Mouse (Mus musculus): ENCODE measurements around the gene Serpina3k. TPM values are rescaled to one million over a fixed set of nuclear protein-coding genes. Genes with fewer than 3 reads are reported as not detected.
"Not testable (repeated sequence)": the region's sequence is repeated elsewhere in the genome, so short reads cannot be mapped to it uniquely, and the experiment has no call there.

Gene Serpina3k
- polyA plus RNA-seq, 2 experiments, result not detected

DNA sequence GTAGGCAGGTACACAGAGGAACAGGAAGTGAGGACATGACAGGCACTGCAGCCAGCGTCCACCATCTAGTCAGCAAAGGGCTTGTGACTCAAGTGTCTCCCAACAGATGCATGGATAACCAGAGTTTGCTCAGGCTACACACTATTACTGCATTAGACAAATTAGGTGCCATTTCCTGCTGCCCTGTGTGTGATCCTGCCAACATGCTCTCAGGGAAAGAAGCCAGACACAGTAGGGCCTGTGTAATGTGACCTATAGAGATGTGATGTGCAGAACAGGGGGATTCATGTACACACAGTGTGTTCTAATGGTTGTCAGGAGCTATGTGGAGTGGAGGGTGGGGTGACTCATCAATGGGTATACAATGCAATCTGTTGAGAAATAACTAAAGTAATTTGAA lies 15.8 kb upstream of the Serpina3k start:
- Histone ChIP-seq H3K27me3 (ENCODE audit: control insufficient read depth, insufficient read depth, low read length) (no peaks in the 10 kb centered on the region), H3K4me2 (replicated peaks; ENCODE audit: low read depth, low read length, severe bottlenecking) (no peak overlapping the region), H3K9me3 (ENCODE audit: control insufficient read depth, low read length) (no peaks in the 10 kb centered on the region), H3K36me3 (ENCODE audit: control insufficient read depth, insufficient read depth, low read length) (no peaks in the 10 kb centered on the region), H3K27ac (replicated peaks; ENCODE audit: low read depth, low read length) (no peak overlapping the region), H3K4me1 (ENCODE audit: control insufficient read depth, insufficient read depth, low read length) (no peaks in the 10 kb centered on the region), H3K9ac (ENCODE audit: low read depth, low read length, severe bottlenecking) (no peak overlapping the region), H3K4me3 (replicated peaks; ENCODE audit: low read length) (no peak overlapping the region)
- DNase-seq (ENCODE audit: low spot score), result no peak
- WGBS, result 35% methylated on average over 1 of the region's 1 CpGs
- TF ChIP-seq POLR2A (IDR thresholded peaks at IDR 0.05; ENCODE audit: borderline replicate concordance, extremely low read depth, insufficient read depth, insufficient read length), result no peak
- no peak for ATAC-seq (ENCODE audit: low FRiP score, low read depth)

DNA sequence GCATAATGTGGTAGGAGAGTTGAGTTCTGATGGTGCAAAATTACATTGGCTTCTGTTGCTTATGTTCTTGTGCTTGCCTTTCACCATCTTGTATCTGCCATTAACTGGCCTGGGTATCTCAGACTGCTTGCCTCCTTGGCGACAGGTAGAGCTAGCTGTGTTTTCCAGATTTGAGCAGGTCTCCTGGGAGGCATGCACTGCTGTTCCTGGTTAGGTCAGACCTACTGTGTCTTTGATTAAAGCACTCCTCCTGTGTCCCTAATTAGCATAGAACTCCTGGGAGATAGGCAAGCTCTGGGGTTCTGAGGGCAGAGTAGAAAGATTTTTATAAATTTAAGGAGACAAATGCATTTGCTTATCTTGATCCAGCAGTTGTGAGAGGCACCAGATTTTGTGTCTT lies 6.6 kb upstream of the Serpina3k start:
- no peak for DNase-seq (ENCODE audit: low spot score)
- H3K9ac ChIP-seq (ENCODE audit: low read depth, low read length, severe bottlenecking), result no peak overlapping the region
- no peaks in the 10 kb centered on the region for H3K9me3 ChIP-seq (ENCODE audit: control insufficient read depth, low read length)
- H3K4me2 ChIP-seq (replicated peaks; ENCODE audit: low read depth, low read length, severe bottlenecking), result no peak overlapping the region
- no peak overlapping the region for H3K27ac ChIP-seq (replicated peaks; ENCODE audit: low read depth, low read length)
- no peaks in the 10 kb centered on the region for H3K27me3 ChIP-seq (ENCODE audit: control insufficient read depth, insufficient read depth, low read length)
- H3K36me3 ChIP-seq (ENCODE audit: control insufficient read depth, insufficient read depth, low read length), result no peaks in the 10 kb centered on the region
- no peak overlapping the region for H3K4me3 ChIP-seq (replicated peaks; ENCODE audit: low read length)
- no peak for TF ChIP-seq POLR2A (IDR thresholded peaks at IDR 0.05; ENCODE audit: borderline replicate concordance, extremely low read depth, insufficient read depth, insufficient read length)
- H3K4me1 ChIP-seq (ENCODE audit: control insufficient read depth, insufficient read depth, low read length), result no peaks in the 10 kb centered on the region
- no peak for ATAC-seq (ENCODE audit: low FRiP score, low read depth)
- WGBS, result 38% methylated on average over 1 of the region's 1 CpGs

- DNase-seq (ENCODE audit: low spot score); H3K4me1 ChIP-seq (ENCODE audit: control insufficient read depth, insufficient read depth, low read length); H3K27ac ChIP-seq (replicated peaks; ENCODE audit: low read depth, low read length); H3K27me3 ChIP-seq (ENCODE audit: control insufficient read depth, insufficient read depth, low read length); H3K4me2 ChIP-seq (replicated peaks; ENCODE audit: low read depth, low read length, severe bottlenecking); H3K36me3 ChIP-seq (ENCODE audit: control insufficient read depth, insufficient read depth, low read length); H3K9ac ChIP-seq (ENCODE audit: low read depth, low read length, severe bottlenecking); H3K4me3 ChIP-seq (replicated peaks; ENCODE audit: low read length); H3K9me3 ChIP-seq (ENCODE audit: control insufficient read depth, low read length); ATAC-seq (ENCODE audit: low FRiP score, low read depth): not testable (repeated sequence)
Observed at GRCm38 (mm10) chr12:104336873-104337272, 1.4 kb upstream of the Serpina3k start.

DNA sequence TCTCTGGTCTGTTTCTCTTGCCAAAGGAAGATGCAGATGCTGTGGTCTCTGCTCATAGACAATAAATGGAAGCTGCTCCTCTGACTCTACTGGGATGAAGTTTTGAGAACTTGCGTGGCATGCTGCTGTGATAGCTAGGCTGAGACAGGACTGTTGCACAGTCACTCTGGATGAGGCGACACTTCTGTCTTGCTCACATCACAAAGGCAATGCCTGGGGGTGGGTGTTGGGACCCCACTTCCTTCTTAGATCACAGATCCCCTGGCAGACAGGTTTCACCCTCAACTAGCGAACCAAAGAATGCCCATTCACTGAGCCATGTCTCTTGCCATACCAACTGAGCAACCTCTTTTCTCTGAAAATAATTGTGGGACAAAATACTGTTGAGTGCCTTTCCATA lies 419 bp downstream of the Serpina3k start:
- no peak overlapping the region for H3K4me2 ChIP-seq (replicated peaks; ENCODE audit: low read depth, low read length, severe bottlenecking)
- no peaks in the 10 kb centered on the region for H3K36me3 ChIP-seq (ENCODE audit: control insufficient read depth, insufficient read depth, low read length)
- no peak overlapping the region for H3K27ac ChIP-seq (replicated peaks; ENCODE audit: low read depth, low read length)
- H3K4me1 ChIP-seq (ENCODE audit: control insufficient read depth, insufficient read depth, low read length), result no peaks in the 10 kb centered on the region
- 85% methylated on average over 3 of the region's 3 CpGs for WGBS
- TF ChIP-seq POLR2A (IDR thresholded peaks at IDR 0.05; ENCODE audit: borderline replicate concordance, extremely low read depth, insufficient read depth, insufficient read length), result no peak
- no peak for ATAC-seq (ENCODE audit: low FRiP score, low read depth)
- H3K9ac ChIP-seq (ENCODE audit: low read depth, low read length, severe bottlenecking), result no peak overlapping the region
- H3K27me3 ChIP-seq (ENCODE audit: control insufficient read depth, insufficient read depth, low read length), result no peaks in the 10 kb centered on the region
- H3K9me3 ChIP-seq (ENCODE audit: control insufficient read depth, low read length), result no peaks in the 10 kb centered on the region
- no peak for DNase-seq (ENCODE audit: low spot score)
- H3K4me3 ChIP-seq (replicated peaks; ENCODE audit: low read length), result no peak overlapping the region

DNA sequence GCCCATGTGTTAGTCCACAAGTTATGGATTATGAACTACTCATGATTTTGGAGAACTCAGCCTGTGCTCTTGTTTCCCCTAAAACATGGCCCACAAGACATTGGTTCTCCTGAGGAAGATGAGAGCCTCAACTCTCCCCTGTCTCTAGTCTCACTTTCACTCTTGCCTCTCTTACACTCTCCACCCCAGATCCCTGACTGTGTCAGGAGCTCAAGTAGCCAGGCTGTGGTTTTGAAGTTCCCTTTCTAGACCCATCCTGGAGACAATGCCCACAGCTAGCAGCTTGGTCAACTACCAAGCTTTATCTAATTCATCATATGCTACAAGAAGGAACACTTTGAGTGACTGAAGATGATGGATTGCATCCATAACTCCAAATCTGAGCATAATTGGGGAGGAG lies 4.2 kb downstream of the Serpina3k start:
- H3K4me1 ChIP-seq (ENCODE audit: control insufficient read depth, insufficient read depth, low read length); H3K4me2 ChIP-seq (replicated peaks; ENCODE audit: low read depth, low read length, severe bottlenecking); H3K27me3 ChIP-seq (ENCODE audit: control insufficient read depth, insufficient read depth, low read length); H3K36me3 ChIP-seq (ENCODE audit: control insufficient read depth, insufficient read depth, low read length); H3K27ac ChIP-seq (replicated peaks; ENCODE audit: low read depth, low read length); DNase-seq (ENCODE audit: low spot score); H3K9me3 ChIP-seq (ENCODE audit: control insufficient read depth, low read length); H3K9ac ChIP-seq (ENCODE audit: low read depth, low read length, severe bottlenecking); ATAC-seq (ENCODE audit: low FRiP score, low read depth); H3K4me3 ChIP-seq (replicated peaks; ENCODE audit: low read length): not testable (repeated sequence)

DNA sequence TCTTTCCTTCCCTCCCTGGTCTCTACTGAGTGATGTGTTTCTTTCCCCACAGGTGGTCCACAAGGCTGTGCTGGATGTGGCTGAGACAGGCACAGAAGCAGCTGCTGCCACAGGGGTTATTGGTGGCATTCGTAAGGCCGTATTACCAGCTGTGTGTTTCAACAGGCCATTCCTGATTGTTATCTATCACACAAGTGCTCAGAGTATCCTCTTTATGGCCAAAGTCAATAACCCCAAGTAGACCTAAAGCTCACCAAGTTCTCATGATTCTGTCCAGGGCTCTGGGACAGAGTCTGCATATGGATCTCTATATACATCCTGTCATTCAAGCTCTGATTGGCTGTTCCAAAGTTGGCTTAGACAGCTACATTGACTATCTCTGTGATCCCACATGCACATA lies 6.9 kb downstream of the Serpina3k start:
- H3K9me3 ChIP-seq (ENCODE audit: control insufficient read depth, low read length), result no peaks in the 10 kb centered on the region
- no peaks in the 10 kb centered on the region for H3K27me3 ChIP-seq (ENCODE audit: control insufficient read depth, insufficient read depth, low read length)
- ATAC-seq (ENCODE audit: low FRiP score, low read depth) (no peak), DNase-seq (ENCODE audit: low spot score) (no peak)
- WGBS, result 77% methylated on average over 2 of the region's 2 CpGs
- no peak overlapping the region for H3K9ac ChIP-seq (ENCODE audit: low read depth, low read length, severe bottlenecking)
- no peak overlapping the region for H3K27ac ChIP-seq (replicated peaks; ENCODE audit: low read depth, low read length)
- no peak overlapping the region for H3K4me3 ChIP-seq (replicated peaks; ENCODE audit: low read length)
- no peak overlapping the region for H3K4me2 ChIP-seq (replicated peaks; ENCODE audit: low read depth, low read length, severe bottlenecking)
- no peak for TF ChIP-seq POLR2A (IDR thresholded peaks at IDR 0.05; ENCODE audit: borderline replicate concordance, extremely low read depth, insufficient read depth, insufficient read length)
- no peaks in the 10 kb centered on the region for H3K36me3 ChIP-seq (ENCODE audit: control insufficient read depth, insufficient read depth, low read length)
- H3K4me1 ChIP-seq (ENCODE audit: control insufficient read depth, insufficient read depth, low read length), result no peaks in the 10 kb centered on the region

All from limb, embryonic 14.5 days (tissue).